Mouse (Mus musculus) cerebral cortex, adult 2 months (tissue): ENCODE measurements around the gene Gga1.

Experiments used
- WGBS: fragments of 180-500 bp; shearing (Covaris S2); methylation state at CpG from one replicate; pipeline ENCODE4 v1.1.7; 2018; 5-methylcytosine and 5-hydroxymethylcytosine counted together

The Gga1 gene

GRCm38 (mm10) chr15:78937311-78937710, 60.3 kb downstream of the Gga1 start:
- 82% methylated on average over 10 of the region's 10 CpGs for WGBS

GRCm38 (mm10) chr15:78937963-78938362, 61.0 kb downstream of the Gga1 start:
- WGBS = 47% methylated on average over 2 of the region's 2 CpGs

- WGBS = 92% methylated on average over 13 of the region's 13 CpGs
Observed at GRCm38 (mm10) chr15:78940325-78940724, 63.3 kb downstream of the Gga1 start.

GRCm38 (mm10) chr15:78942663-78943062, 65.7 kb downstream of the Gga1 start:
- 2% methylated on average over 9 of the region's 9 CpGs for WGBS
